Mouse (Mus musculus) hematopoietic stem cell, adult 5-6 weeks (primary cell): ENCODE results near the gene Gas6. TPM values are rescaled to one million over a fixed set of nuclear protein-coding genes. Genes with fewer than 3 reads are reported as not detected.

Experiments used
- ATAC-seq, 2 experiments: fragments of 125-278 bp in 1 of 2; replicated peaks in 1 of 2; 2 replicates each; pipeline ENCODE4 v1.8.0; 2016 to 2017; ENCODE audit warnings: inconsistent platforms in 2 of 2, mild to moderate bottlenecking in 2 of 2, moderate number of reproducible peaks in 2 of 2, low read depth in 1 of 2, moderate TSS enrichment in 1 of 2; ENCODE audit not compliant: low FRiP score in 2 of 2, poor library complexity in 2 of 2, severe bottlenecking in 2 of 2, insufficient read depth in 1 of 2, low TSS enrichment in 1 of 2
- total RNA-seq: library from RNA; stranded (forward); fragments of 172-1452, 232-1000 nt; gene quantifications from 2 replicates; pipeline ENCODE4 v1.2.3, GENCODE M21; 2017

Gas6 gene
- total RNA-seq, 1 experiment from 2014 or later: 14.1 TPM

DNA sequence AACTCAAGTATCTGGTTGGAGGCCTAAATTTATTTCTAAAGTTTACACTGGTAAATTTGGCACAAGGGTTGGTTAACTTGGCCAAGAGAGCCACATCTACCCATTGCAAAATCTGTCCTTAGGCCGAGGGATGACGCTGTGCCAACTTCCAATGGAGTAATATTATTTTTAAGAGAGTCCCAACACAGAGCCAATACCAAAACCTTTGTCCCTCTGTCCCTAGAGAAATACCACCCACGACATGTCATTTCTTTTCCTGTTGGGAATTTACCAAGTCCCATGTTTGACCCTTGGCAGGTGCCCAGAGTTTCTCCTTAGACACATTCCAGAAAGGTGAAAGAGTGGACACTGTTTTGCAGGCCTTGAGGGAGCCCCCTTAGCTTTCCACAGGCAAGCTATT, 12.7 kb downstream of the Gas6 start:
- no peak for ATAC-seq

GRCm38 (mm10) chr8:13481089-13481554, 13.2 kb downstream of the Gas6 start:
- no peak for ATAC-seq

- ATAC-seq: no peak
Measured at GRCm38 (mm10) chr8:13475892-13476291, 18.4 kb downstream of the Gas6 start.

- peak; percentile 71 to 90 for ATAC-seq
Measured at GRCm38 (mm10) chr8:13472284-13472683, 22.0 kb downstream of the Gas6 start.

DNA sequence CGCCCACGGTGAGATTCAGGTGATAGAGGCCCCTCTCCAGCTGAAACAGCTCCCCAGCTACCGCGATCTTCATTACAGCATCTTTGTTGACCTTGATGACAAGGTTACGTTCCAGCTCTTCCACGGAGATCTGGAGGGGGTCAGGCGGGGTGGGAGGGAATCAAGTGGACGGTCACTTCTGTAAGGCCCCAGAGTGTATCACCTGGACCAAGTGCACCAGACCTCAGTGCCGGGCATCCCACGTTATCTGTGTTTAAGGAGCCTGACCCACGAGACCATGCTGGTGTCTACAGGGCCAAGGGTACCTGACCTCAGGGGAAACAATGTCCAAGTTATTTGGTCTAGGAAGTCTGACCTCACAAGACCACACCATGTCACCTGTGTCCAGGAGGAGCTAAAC, 22.8 kb downstream of the Gas6 start:
- no peak for ATAC-seq

DNA sequence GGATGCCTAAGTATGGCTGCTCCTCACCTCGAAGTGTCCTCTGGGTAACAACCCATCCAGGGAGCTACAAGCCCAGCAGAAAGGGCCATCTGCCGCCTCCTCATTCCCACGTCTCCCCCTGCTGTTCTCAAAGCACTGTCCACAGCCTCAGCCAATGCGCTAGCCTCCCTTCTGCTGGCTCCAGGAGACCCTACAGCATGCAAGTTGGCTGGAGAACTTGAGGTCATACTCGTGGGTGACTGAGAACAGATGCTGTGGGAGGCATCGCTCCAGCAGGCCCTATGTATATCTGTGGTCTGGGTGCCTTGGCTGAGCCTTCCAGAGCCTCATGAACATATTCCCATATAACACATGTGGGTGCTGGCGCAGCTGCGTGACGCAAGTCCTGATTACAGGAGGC, 25.6 kb downstream of the Gas6 start:
- no peak for ATAC-seq

GRCm38 (mm10) chr8:13466989-13467388, 27.3 kb downstream of the Gas6 start:
- no peak for ATAC-seq

DNA sequence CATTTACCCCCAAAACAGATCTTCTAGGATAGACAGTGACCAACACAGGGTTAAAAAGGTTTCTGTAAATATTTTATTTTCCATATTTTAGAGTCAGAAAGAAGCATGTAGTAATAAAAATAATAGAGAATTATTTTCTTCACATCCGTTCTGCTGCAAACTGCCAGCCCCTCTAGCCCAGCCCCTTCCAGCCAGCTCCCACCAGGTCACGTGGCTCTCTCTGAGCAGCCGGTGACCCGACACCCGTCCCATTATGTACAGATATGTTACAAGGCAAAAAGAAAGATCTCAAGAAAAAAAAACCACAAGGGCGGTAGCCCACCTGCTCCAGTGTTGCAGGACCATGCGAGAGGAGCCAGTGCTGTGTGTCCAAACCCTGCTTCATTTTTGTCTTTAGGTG, 29.0 kb downstream of the Gas6 start:
- no peak for ATAC-seq

GRCm38 (mm10) chr8:13462392-13462791, 31.9 kb downstream of the Gas6 start:
- ATAC-seq: no peak

GRCm38 (mm10) chr8:13461843-13462242, 32.4 kb downstream of the Gas6 start:
- peak; percentile 63 to 74; a peak in 3 of 4 replicates for ATAC-seq

GRCm38 (mm10) chr8:13461085-13461765, 33.1 kb downstream of the Gas6 start:
- no peak for ATAC-seq

DNA sequence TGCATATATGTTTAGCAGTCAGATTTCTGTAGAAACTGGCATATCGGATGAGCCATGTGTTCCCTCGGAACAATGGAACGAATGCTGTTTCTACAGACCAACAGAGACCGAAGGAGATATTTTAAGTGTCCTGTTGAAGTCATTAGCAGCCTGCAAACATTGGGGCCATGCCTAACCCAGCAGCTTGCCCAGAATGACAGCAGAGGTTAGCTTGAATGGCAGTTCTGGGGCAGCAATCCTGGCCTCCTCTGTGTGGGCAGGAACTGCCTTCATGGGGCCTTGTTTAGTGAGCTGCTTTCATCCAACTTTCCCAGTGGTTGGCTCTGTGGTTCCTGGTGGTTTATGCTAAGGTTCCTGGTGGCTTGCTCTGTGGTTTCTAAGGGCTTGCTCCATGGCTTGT, 34.9 kb downstream of the Gas6 start:
- no peak for ATAC-seq

GRCm38 (mm10) chr8:13455295-13455694, 39.0 kb downstream of the Gas6 start:
- peak; percentile 60; a peak in 2 of 4 replicates for ATAC-seq

GRCm38 (mm10) chr8:13454341-13455113, 39.8 kb downstream of the Gas6 start:
- ATAC-seq: no peak

GRCm38 (mm10) chr8:13451747-13452277, 42.5 kb downstream of the Gas6 start:
- no peak for ATAC-seq

GRCm38 (mm10) chr8:13448145-13448544, 46.1 kb downstream of the Gas6 start:
- ATAC-seq: peak; percentile 56 to 75

- no peak for ATAC-seq
Measured at GRCm38 (mm10) chr8:13446456-13446855, 47.8 kb downstream of the Gas6 start.

GRCm38 (mm10) chr8:13442152-13442551, 52.1 kb downstream of the Gas6 start:
- no peak for ATAC-seq
